Mouse (Mus musculus) gonadal fat pad, adult 2 months (tissue): ENCODE results near the gene Sbf2. TPM values are rescaled to one million over a fixed set of nuclear protein-coding genes. Genes with fewer than 3 reads are reported as not detected.

Source experiments
- DNase-seq: peaks from one replicate; pipeline ENCODE4 v3.0.0-alpha.2; 2012; ENCODE audit warnings: low read depth
- polyA plus RNA-seq: library from polyadenylated mRNA; depleted of rRNA; stranded (reverse); fragments of >200 nt; gene quantifications from 2 replicates; pipeline ENCODE4 v1.2.3, GENCODE M21; 2012

Gene Sbf2
- polyA plus RNA-seq, 1 experiment, result 26.8 TPM

GRCm38 (mm10) chr7:110313392-110314055 is 301.2 kb downstream of the Sbf2 start:
- DNase-seq, result no peak

DNA sequence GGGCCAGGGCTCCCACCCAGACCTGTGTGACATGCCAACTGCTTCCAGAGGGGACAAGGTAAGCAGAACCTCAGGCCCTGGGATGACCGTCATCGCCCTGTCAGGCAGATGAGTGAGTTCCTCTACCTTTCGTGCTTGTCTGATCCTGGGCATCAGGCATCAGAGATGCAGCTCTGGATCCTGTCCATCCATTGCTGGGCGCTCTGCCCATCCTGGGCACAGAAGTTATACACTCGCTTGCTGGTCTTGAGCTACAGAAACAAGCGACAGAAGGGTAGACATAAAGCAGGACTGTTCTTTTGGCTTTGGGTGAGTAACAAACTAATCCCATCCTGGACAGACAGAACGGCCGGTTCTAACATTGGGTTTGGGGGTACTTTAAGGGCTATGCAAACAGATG is 305.5 kb downstream of the Sbf2 start:
- no peak for DNase-seq

GRCm38 (mm10) chr7:110307741-110308140 is 307.0 kb downstream of the Sbf2 start:
- DNase-seq, result no peak

DNA sequence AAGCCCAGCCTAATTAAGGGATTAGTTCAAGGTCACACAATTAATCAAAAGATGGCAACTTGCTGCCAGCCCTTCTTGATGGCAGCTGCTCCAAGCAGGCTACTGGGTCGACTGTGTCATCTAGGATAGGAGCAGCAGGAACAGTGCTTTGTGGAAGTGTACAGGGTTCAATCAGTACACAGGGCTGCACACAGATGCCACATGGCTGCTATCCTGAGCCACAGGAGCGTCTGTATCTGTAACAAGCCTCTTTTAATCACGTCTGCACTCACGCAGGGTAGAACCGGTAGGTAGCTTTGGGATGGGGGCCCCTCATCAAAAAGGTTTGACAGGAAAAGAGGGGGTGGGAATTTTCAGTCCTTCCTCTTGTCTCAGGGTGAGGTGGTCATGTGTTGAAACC is 308.4 kb downstream of the Sbf2 start:
- DNase-seq, result no peak

DNA sequence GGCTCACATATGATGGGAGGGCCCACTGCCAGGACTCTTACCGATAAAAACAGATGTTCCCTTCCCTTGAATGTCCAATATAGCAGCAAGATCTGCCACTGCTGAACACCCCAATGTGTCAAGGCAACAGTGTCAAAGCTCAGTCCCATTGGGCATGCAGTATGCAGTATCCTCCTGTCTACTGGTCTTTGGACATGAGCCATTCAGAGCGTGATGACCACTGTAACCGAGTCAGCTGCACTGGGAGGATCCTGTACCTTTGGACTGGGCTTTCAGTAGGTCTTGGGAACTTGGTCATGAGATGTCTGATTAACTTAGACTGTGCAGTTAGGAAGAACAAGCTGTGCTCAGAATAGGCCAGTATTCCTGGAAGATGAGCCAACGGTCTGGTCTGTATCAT is 309.2 kb downstream of the Sbf2 start:
- no peak for DNase-seq

DNA sequence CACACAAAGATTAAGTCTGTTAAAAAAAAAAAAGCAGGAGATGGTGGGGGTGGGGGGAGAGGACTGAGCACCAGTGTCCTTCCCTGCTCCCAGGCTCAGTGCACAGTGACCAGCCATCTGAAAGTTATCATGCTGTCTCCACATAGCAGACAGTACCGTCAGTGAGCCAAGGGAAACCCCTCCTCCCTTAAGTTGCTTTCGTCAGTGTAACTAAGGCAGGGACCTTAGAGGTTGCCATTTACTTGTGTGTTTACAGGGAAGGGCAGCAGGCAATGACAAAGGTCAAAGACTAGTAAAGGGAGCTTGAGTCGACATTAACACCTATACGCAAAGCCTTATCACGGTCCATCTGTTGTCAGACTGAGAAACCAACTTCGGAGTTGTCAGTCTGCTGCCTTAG is 311.8 kb downstream of the Sbf2 start:
- DNase-seq, result no peak

- DNase-seq, result no peak
Observed at GRCm38 (mm10) chr7:110298739-110299410, 315.8 kb downstream of the Sbf2 start.

DNA sequence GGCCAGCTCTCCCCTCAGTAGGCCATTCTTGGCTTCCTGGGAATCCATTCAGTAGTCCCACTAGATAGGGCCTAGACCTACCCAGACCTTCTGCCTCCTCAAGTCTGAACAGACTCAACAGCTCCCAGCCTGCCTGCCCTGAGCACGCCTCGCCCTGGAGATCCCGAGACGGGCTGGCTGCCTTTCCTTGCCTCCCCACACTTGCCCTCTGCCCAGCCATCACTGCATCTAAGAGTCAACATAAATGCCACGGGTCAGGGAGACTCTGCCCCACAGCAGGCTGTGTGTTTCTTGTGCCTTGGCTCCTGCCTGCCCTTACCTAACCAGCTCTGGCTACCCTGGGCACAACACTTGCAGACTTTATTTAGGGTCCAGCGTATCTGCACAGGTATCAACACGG is 316.6 kb downstream of the Sbf2 start:
- DNase-seq, result no peak

- no peak for DNase-seq
Observed at GRCm38 (mm10) chr7:110297611-110298010, 317.1 kb downstream of the Sbf2 start.

GRCm38 (mm10) chr7:110296889-110297603 is 317.7 kb downstream of the Sbf2 start:
- no peak for DNase-seq

DNA sequence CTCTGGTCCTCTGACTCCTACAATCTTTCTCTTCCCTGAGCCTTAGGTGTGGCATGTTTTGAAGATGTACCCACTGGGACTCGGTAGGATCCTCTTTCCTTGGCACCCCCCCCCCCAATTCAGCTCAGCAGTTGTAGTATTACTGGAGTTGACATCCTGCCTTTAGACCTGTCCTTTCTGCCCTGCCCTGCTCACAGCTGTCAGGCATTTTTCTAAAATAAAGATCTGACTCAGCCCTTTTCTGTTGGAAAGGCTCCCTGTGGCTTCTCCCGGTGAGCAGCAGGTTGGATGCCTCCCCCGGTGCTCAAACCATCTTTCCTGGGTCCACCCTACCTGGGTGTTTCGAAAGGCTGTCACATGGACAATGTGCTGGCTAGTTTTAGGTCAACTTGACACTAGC is 325.1 kb downstream of the Sbf2 start:
- no peak for DNase-seq

- no peak for DNase-seq
Observed at GRCm38 (mm10) chr7:110288731-110289191, 326.0 kb downstream of the Sbf2 start.

- DNase-seq, result no peak
Observed at GRCm38 (mm10) chr7:110288191-110288604, 326.5 kb downstream of the Sbf2 start.

DNA sequence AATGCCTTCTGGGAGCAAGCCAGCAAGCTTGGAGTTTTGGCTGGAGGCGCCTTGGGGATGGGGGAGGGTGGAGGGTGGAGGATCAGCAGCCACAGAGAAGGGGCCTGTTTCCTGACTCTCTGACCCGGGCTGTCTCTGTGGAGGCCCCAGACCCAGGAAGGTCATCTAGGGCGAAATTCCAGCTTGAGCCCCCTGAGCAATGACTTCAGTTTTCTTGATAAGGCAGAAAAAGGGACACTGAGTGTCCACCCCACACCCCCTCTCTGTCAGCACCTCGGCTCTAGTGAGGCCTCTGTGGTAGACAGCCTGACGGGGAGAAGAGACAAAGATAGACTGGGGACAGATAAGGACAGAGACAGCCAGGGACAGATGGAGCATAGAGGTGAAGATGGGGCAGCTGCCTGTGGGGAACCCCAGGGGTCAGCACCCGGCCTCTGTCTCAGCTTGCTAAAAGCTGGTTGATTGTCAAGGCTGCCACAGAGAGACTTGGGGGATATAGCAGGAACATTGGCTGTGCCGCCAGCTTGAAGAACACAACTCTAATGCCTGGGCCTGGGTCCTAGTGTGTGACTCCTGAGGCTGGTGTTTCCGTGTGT is 327.1 kb downstream of the Sbf2 start:
- DNase-seq, result no peak

DNA sequence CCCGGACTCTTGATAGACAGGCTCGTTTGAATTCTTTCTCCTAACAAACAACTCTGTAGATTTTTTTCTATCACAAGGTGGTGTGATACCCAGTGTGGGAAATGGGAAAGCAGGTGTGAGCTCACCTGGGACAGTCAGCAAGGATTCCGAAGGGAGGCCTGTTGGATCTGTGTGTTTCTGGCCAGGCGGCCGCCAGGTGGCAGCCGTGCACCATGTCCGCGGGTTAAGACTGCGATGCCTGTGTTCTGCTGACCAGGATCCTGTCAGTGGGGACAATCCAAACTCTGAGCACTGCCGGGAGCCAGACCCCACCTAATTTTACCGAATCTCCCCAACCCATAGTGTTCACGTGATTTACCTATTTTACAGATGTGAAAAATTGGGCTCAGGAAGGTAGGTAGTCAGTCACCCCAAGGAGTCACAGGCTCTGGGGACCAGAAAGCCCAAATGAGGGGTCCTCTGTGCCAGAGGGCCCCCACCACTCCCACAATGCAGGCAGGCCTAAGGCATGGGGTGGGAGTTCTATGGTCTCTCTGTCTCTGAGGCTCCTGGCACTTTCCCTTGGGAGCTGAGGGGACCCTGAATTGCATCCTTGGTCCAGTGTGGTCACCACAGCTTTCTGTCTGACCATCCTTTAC is 327.8 kb downstream of the Sbf2 start:
- no peak for DNase-seq

DNA sequence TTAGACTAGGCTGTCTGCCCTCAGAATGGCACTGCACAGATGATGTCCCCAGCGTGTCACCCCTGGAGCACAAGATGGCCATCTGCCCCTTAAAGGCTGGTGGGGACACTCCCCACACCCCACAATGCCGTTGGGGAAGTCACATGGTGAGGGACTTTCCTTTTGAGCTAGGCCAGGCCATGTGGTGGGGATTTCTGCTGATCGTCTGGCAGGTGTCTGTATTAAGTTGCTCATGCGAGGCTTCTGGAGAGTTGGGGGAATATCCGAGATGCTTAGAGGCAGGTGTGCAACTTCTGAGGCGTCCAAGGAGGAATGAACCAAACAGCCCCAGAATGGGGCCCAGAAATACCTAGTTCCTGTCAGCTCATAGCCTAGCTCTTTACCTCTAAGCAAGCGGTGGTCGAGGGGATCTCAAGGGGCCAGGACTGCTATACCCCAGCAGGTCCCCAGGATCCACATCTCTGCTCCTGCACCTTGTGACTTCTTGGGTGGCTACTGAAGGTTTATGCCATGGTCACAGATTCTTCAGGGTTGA is 328.5 kb downstream of the Sbf2 start:
- DNase-seq, result no peak

GRCm38 (mm10) chr7:110285849-110286151 is 328.9 kb downstream of the Sbf2 start:
- no peak for DNase-seq

GRCm38 (mm10) chr7:110285076-110285848 is 329.5 kb downstream of the Sbf2 start:
- no peak for DNase-seq

DNA sequence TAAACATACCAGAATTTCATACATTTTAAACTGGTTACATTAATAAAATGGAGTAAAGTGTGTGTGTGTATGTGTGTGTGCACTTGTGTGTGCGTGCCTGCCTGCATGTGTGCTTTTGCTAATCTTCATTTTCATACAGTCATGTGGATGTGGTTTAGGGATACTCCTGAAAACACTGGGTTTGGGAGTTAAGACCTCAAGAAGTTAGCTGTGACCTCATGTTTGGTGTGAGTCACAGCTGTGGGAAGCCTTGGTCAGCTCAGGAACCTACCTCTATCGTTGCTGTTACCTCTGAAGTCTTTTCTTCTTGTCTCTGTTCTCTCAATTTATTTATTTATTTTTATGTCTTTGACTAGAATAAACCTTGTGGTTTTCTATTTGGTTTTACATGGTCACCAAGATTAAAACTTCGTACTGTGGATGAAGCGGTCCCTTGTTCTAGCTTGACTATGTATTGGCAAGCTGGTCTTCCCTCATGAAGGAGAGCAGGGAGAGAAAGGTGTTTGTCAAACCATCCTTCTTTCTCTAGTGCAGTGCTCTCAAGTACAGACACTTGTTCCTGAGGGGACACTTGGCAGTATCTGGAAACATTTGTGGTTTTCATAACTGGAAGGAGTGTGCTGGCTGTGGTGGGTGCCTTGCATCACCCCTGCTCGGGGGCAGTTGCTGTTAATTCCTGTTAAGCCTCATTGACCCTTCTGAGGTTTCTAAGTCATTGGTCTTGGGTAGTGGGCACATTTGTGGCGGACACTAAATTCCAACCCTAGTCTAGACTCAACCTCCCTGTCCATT is 331.0 kb downstream of the Sbf2 start:
- no peak for DNase-seq

DNA sequence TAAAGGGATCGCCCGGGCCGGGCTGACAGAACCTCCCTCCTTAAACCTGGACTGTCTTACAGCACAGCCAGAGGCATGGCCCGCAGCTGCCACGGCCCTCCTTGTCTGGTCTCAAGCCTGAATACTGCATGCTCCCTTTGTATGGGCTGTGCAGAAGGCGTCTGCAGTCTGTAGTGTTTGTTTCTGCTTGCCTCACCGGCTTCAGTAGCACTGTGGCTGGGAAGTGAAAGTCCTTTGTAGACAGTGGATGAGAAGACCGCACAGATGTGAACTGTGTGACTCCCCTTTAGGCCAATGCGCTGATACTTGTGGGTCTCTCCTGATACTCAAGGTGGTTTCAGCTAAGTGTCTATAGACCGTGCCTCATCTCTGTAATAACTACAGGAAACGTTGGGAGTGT is 331.9 kb downstream of the Sbf2 start:
- DNase-seq, result no peak
